8 mouse cellular contexts compared by ENCODE assay signal in genomic region chr16:92115611-92116421, GRCm38 (mm10). TPM values are rescaled to one million over a fixed set of nuclear protein-coding genes. Genes with fewer than 3 reads are reported as not detected.
DNase-seq lines count a peak whose midpoint lies in the region; ATAC-seq and TF ChIP-seq lines count a peak whose summit lies in the region.

No protein-coding gene starts in this region.

- no peaks in the 10 kb centered on the region for H3K9me3 ChIP-seq in midbrain, embryonic 16.5 days (replicated peaks; ENCODE audit: control insufficient read depth, low read length, poor library complexity, severe bottlenecking)

- peak; percentile 58 for DNase-seq in gastrocnemius, adult 2 months
- no peak for DNase-seq in gastrocnemius, postnatal 25 days
- DNase-seq in urinary bladder, postnatal 25 days (ENCODE audit: low spot score), result peak; percentile 13
- DNase-seq in urinary bladder, postnatal 4 days (ENCODE audit: low spot score in 2 of 2), result no peak
- peak; percentile 36 to 74 for DNase-seq in frontal cortex, adult 2 months (ENCODE audit: extremely low spot score in 1 of 2, low spot score in 1 of 2)
- peak; percentile 54 to 73 for DNase-seq in left cerebral cortex, postnatal 10 days (ENCODE audit: extremely low spot score in 1 of 2, low spot score in 2 of 2)
- DNase-seq in spleen, postnatal 36 days (ENCODE audit: low spot score in 2 of 2), result no peak

- H3K4me2 ChIP-seq in midbrain, embryonic 16.5 days (ENCODE audit: low read length), result peak overlapping the region; percentile 31

- peaks cover 8% of the 10 kb centered on the region; the same call in 1 of the 2 replicates for H3K36me3 ChIP-seq in midbrain, embryonic 16.5 days (ENCODE audit: control insufficient read depth, insufficient read depth, low read length)

- no peak for TF ChIP-seq CTCF in gastrocnemius, adult 2 months (IDR thresholded peaks at IDR 0.05)

- peak overlapping the region; percentile 31; the same call in 1 of the 2 replicates for H3K9ac ChIP-seq in midbrain, embryonic 16.5 days (ENCODE audit: low read depth, low read length)

- 9% methylated on average over 20 of the region's 20 CpGs for WGBS in midbrain, embryonic 16.5 days

- peak; percentile 66 for ATAC-seq in midbrain, embryonic 16.5 days

- H3K27me3 ChIP-seq in midbrain, embryonic 16.5 days (ENCODE audit: control insufficient read depth, insufficient read depth, low read depth, low read length), result no peaks in the 10 kb centered on the region

- 0 out of 2 replicates have a peak overlapping the region, but pooled peaks have one; percentile 35 for H3K27ac ChIP-seq in gastrocnemius, adult 2 months
- peak overlapping the region; percentile 80 for H3K27ac ChIP-seq in midbrain, embryonic 16.5 days (ENCODE audit: low read length)

- intact Hi-C loops in gastrocnemius, adult 2 months (cut with DNase I), result no loop called here
- intact Hi-C loops in left cerebral cortex, postnatal 10 days (cut with DNase I), result no loop called here

- H3K4me1 ChIP-seq in midbrain, embryonic 16.5 days (ENCODE audit: control insufficient read depth, insufficient read depth, low read length), result peaks cover 34% of the 10 kb centered on the region

- H3K4me3 ChIP-seq in gastrocnemius, adult 2 months, result no peak overlapping the region
- H3K4me3 ChIP-seq in midbrain, embryonic 16.5 days (ENCODE audit: low read depth, low read length), result no peak overlapping the region

RNA-seq across cellular contexts. Expression of gene Slc5a3, which starts 57.7 kb away (rescaled TPM):
- total RNA-seq in gastrocnemius, adult 2 months (2021), result 1 to 10 TPM; 2.3 to 7.8 TPM
- total RNA-seq in gastrocnemius, postnatal 25 days (2021), result 1 to 10 TPM; 5.6 to 5.9 TPM
- polyA plus RNA-seq in frontal cortex, adult 2 months (2012; rRNA removed), result 5.5 and 5.7 TPM in 2 replicates
- 10 to 100 TPM; 15.4 to 19.2 TPM for total RNA-seq in left cerebral cortex, postnatal 10 days (2021)
- 21.1 and 22.8 TPM in 2 replicates for polyA plus RNA-seq in midbrain, embryonic 16.5 days (2015; fragmentation: Nextera tagmentation; extraction: Ambion mirVana)

RNA-seq across cellular contexts. Expression of gene Gm49711, which starts 57.7 kb away (rescaled TPM):
- total RNA-seq in gastrocnemius, adult 2 months (2021), result not detected
- total RNA-seq in gastrocnemius, postnatal 25 days (2021), result not detected
- 0.40 TPM in 2 replicates for polyA plus RNA-seq in frontal cortex, adult 2 months (2012; rRNA removed)
- not detected for total RNA-seq in left cerebral cortex, postnatal 10 days (2021)
- 0.32 and 0.67 TPM in 2 replicates for polyA plus RNA-seq in midbrain, embryonic 16.5 days (2015; fragmentation: Nextera tagmentation; extraction: Ambion mirVana)

RNA-seq across cellular contexts. Expression of gene Mrps6, which starts 57.7 kb away (rescaled TPM):
- total RNA-seq in gastrocnemius, adult 2 months (2021), result 10 to 100 TPM; 25.7 to 29.4 TPM
- 10 to 100 TPM; 18.2 to 20.8 TPM for total RNA-seq in gastrocnemius, postnatal 25 days (2021)
- polyA plus RNA-seq in frontal cortex, adult 2 months (2012; rRNA removed), result 64.8 and 64.9 TPM in 2 replicates
- 10 to 100 TPM; 56.9 to 63.5 TPM for total RNA-seq in left cerebral cortex, postnatal 10 days (2021)
- 169 and 177 TPM in 2 replicates for polyA plus RNA-seq in midbrain, embryonic 16.5 days (2015; fragmentation: Nextera tagmentation; extraction: Ambion mirVana)

Comparison
In these comparisons a context has a peak if more than half of its experiments do, and no peak if none do; other contexts are left out.
1. DNase-seq: peak in gastrocnemius, adult 2 months (single experiment), urinary bladder, postnatal 25 days (single experiment), frontal cortex, adult 2 months (2 of 2) and left cerebral cortex, postnatal 10 days (2 of 2); none in gastrocnemius, postnatal 25 days (single experiment), urinary bladder, postnatal 4 days (0 of 2) and spleen, postnatal 36 days (0 of 2).